Mouse (Mus musculus) embryonic facial prominence, embryonic 11.5 days (tissue): ENCODE results near the gene Atg7. TPM values are rescaled to one million over a fixed set of nuclear protein-coding genes. Genes with fewer than 3 reads are reported as not detected.

Experiments
- ATAC-seq: fragments of 200-750 bp; cut with Nextera tagmentation; replicated peaks from 2 replicates; pipeline ENCODE4 v1.8.0; 2017; ENCODE audit warnings: low read depth; ENCODE audit not compliant: insufficient number of reproducible peaks, low FRiP score, low TSS enrichment
- DNase-seq: peaks from one replicate; pipeline ENCODE4 v3.0.0-alpha.2; 2015; ENCODE audit warnings: low spot score
- H3K27ac ChIP-seq: fragments of 300-500 bp; sonication (generic); replicated peaks from 2 replicates; pipeline ENCODE4 v1.5.1; 2014; ENCODE audit warnings: mild to moderate bottlenecking, low read depth, low read length, control low read depth
- H3K27me3 ChIP-seq: fragments of 300-500 bp; sonication (generic); 2 replicates; pipeline ENCODE4 v1.6.1; 2014; ENCODE audit warnings: mild to moderate bottlenecking, low read length, moderate library complexity, mixed read lengths; ENCODE audit not compliant: control insufficient read depth, insufficient read depth
- H3K36me3 ChIP-seq: fragments of 300-500 bp; sonication (generic); replicated peaks from 2 replicates; pipeline ENCODE4 v1.6.1; 2014; ENCODE audit warnings: low read depth, mild to moderate bottlenecking, low read length, moderate library complexity, mixed read lengths; ENCODE audit not compliant: control insufficient read depth, insufficient read depth
- H3K4me1 ChIP-seq: fragments of 300-500 bp; sonication (generic); 2 replicates; pipeline ENCODE4 v1.6.1; 2014; ENCODE audit warnings: low read length, mixed read lengths; ENCODE audit not compliant: control insufficient read depth, insufficient read depth
- H3K4me2 ChIP-seq: fragments of 300-500 bp; sonication (generic); 2 replicates; pipeline ENCODE4 v1.6.1; 2014; ENCODE audit warnings: low read depth, mild to moderate bottlenecking, control low read depth, low read length, moderate library complexity
- H3K4me3 ChIP-seq: fragments of 300-500 bp; sonication (generic); 2 replicates; pipeline ENCODE4 v1.5.1; 2014; ENCODE audit warnings: low read depth, low read length, control low read depth
- H3K9ac ChIP-seq: fragments of 300-500 bp; sonication (generic); replicated peaks from 2 replicates; pipeline ENCODE4 v1.6.1; 2014; ENCODE audit warnings: mild to moderate bottlenecking, control low read depth, low read length
- H3K9me3 ChIP-seq: fragments of 300-500 bp; sonication (generic); replicated peaks from 2 replicates; pipeline ENCODE4 v1.6.1; 2016; ENCODE audit warnings: mild to moderate bottlenecking, low read length, inconsistent platforms, mixed read lengths; ENCODE audit not compliant: control insufficient read depth
- WGBS: fragments of 180-500 bp; shearing (Covaris S2); extraction: QIAGEN DNeasy Blood & Tissue Kit; methylation state at CpG from one replicate; pipeline ENCODE4 v1.1.7; 2014; 5-methylcytosine and 5-hydroxymethylcytosine counted together
- polyA plus RNA-seq: library from polyadenylated mRNA; unstranded; fragments of >200 nt; fragmentation: Nextera tagmentation; extraction: Ambion mirVana; gene quantifications from 2 replicates; pipeline ENCODE4 v1.2.1, GENCODE M21; 2014

Atg7 gene
- polyA plus RNA-seq, 1 experiment from 2014 or later: 14.6 TPM

- H3K27me3 ChIP-seq: no peaks in the 10 kb centered on the region
- DNase-seq (peak; percentile 68), ATAC-seq (peak; percentile 40; the same call in 1 of the 2 replicates)
- no peaks in the 10 kb centered on the region for H3K9me3 ChIP-seq
- no peak overlapping the region for H3K9ac ChIP-seq
- 28% methylated on average over 11 of the region's 11 CpGs for WGBS
- H3K4me3 ChIP-seq: no peak overlapping the region
- H3K36me3 ChIP-seq: no peaks in the 10 kb centered on the region
- H3K4me2 ChIP-seq: no peak overlapping the region
- H3K4me1 ChIP-seq: peaks cover 6% of the 10 kb centered on the region
- H3K27ac ChIP-seq: no peak overlapping the region
These were observed 83.8 kb downstream of the Atg7 start for GRCm38 (mm10) chr6:114726681-114727080.

GRCm38 (mm10) chr6:114733156-114733555 lies 90.3 kb downstream of the Atg7 start:
- Histone ChIP-seq H3K36me3 (no peaks in the 10 kb centered on the region), H3K4me1 (no peaks in the 10 kb centered on the region), H3K4me3 (no peak overlapping the region), H3K4me2 (no peak overlapping the region), H3K27ac (no peak overlapping the region), H3K9ac (no peak overlapping the region), H3K27me3 (no peaks in the 10 kb centered on the region), H3K9me3 (no peaks in the 10 kb centered on the region)
- DNase-seq: no peak
- ATAC-seq: no peak
- 79% methylated on average over 5 of the region's 5 CpGs for whole genome bisulfite sequencing

- 71% methylated on average over 3 of the region's 3 CpGs for WGBS
- Histone ChIP-seq H3K27ac (no peak overlapping the region), H3K4me1 (no peaks in the 10 kb centered on the region), H3K4me2 (no peak overlapping the region), H3K9ac (peak overlapping the region; percentile 15; the same call in 1 of the 2 replicates), H3K36me3 (no peaks in the 10 kb centered on the region), H3K27me3 (no peaks in the 10 kb centered on the region), H3K4me3 (no peak overlapping the region), H3K9me3 (no peaks in the 10 kb centered on the region)
- DNase-seq (no peak), ATAC-seq (no peak)
These were observed 90.8 kb downstream of the Atg7 start for GRCm38 (mm10) chr6:114733681-114734080.

GRCm38 (mm10) chr6:114735054-114735453 lies 92.2 kb downstream of the Atg7 start:
- Histone ChIP-seq H3K27ac (no peak overlapping the region), H3K4me2 (no peak overlapping the region), H3K4me3 (no peak overlapping the region), H3K9me3 (no peaks in the 10 kb centered on the region), H3K36me3 (no peaks in the 10 kb centered on the region), H3K4me1 (no peaks in the 10 kb centered on the region), H3K27me3 (no peaks in the 10 kb centered on the region), H3K9ac (no peak overlapping the region)
- WGBS: 62% methylated on average over 3 of the region's 3 CpGs
- no peak for ATAC-seq
- DNase-seq: no peak

- Histone ChIP-seq H3K4me3 (no peak overlapping the region), H3K9ac (no peak overlapping the region), H3K27me3 (no peaks in the 10 kb centered on the region), H3K36me3 (no peaks in the 10 kb centered on the region), H3K4me2 (no peak overlapping the region), H3K9me3 (no peaks in the 10 kb centered on the region), H3K27ac (no peak overlapping the region), H3K4me1 (no peaks in the 10 kb centered on the region)
- WGBS: 83% methylated on average over 9 of the region's 9 CpGs
- DNase-seq: no peak
- no peak for ATAC-seq
These were observed 93.5 kb downstream of the Atg7 start for GRCm38 (mm10) chr6:114736355-114736754.

- H3K27ac ChIP-seq: no peak overlapping the region
- H3K4me2 ChIP-seq: no peak overlapping the region
- DNase-seq: no peak
- H3K36me3 ChIP-seq: no peaks in the 10 kb centered on the region
- no peak overlapping the region for H3K9ac ChIP-seq
- no peak overlapping the region for H3K4me3 ChIP-seq
- no peaks in the 10 kb centered on the region for H3K4me1 ChIP-seq
- H3K9me3 ChIP-seq: no peaks in the 10 kb centered on the region
- H3K27me3 ChIP-seq: no peaks in the 10 kb centered on the region
- 87% methylated on average over 11 of the region's 11 CpGs for WGBS
- ATAC-seq: no peak
These were observed 94.3 kb downstream of the Atg7 start for GRCm38 (mm10) chr6:114737181-114737580.

- WGBS: 13% methylated on average over 46 of the region's 46 CpGs
- Histone ChIP-seq H3K27me3 (no peaks in the 10 kb centered on the region), H3K4me3 (peak overlapping the region; percentile 34), H3K9ac (peak overlapping the region; percentile 85), H3K27ac (no peak overlapping the region), H3K9me3 (no peaks in the 10 kb centered on the region), H3K4me2 (peak overlapping the region; percentile 66), H3K4me1 (no peaks in the 10 kb centered on the region), H3K36me3 (no peaks in the 10 kb centered on the region)
- peak; percentile 49 for DNase-seq
- ATAC-seq: peak; percentile 51
These were observed 95.2 kb downstream of the Atg7 start for GRCm38 (mm10) chr6:114737931-114738759.

GRCm38 (mm10) chr6:114738760-114739112 lies 95.8 kb downstream of the Atg7 start:
- DNase-seq: no peak
- H3K9me3 ChIP-seq: no peaks in the 10 kb centered on the region
- 82% methylated on average over 4 of the region's 4 CpGs for WGBS
- no peak overlapping the region for H3K27ac ChIP-seq
- H3K4me1 ChIP-seq: no peaks in the 10 kb centered on the region
- no peaks in the 10 kb centered on the region for H3K36me3 ChIP-seq
- peak overlapping the region; percentile 85 for H3K9ac ChIP-seq
- H3K4me3 ChIP-seq: no peak overlapping the region
- ATAC-seq: no peak
- no peak overlapping the region for H3K4me2 ChIP-seq
- no peaks in the 10 kb centered on the region for H3K27me3 ChIP-seq
